Mouse (Mus musculus) thymus, adult 2 months (tissue): ENCODE results near the gene Arih2.

Experiments
- CTCF ChIP-seq: fragments of 200-500 bp; IDR thresholded peaks from 2 replicates; pipeline ENCODE4 v1.5.1; 2012; ENCODE audit warnings: mild to moderate bottlenecking, control low read depth, low read length, moderate library complexity, borderline replicate concordance; ENCODE audit not compliant: control insufficient read depth, poor library complexity, insufficient read depth; ENCODE audit errors: extremely low read depth
- POLR2A ChIP-seq: fragments of 200-500 bp; IDR thresholded peaks from 2 replicates; pipeline ENCODE4 v1.6.1; 2012; ENCODE audit warnings: mild to moderate bottlenecking, low read length, control low read depth, moderate library complexity; ENCODE audit not compliant: control insufficient read depth, poor library complexity, insufficient read depth; ENCODE audit errors: extremely low read depth

GRCm38 (mm10) chr9:108631631-108632256 lies 17.4 kb downstream of the Arih2 start:
- TF ChIP-seq POLR2A (no peak), CTCF (no peak)
